Mouse (Mus musculus) midbrain, embryonic 15.5 days (tissue): ENCODE data around the gene Ptprk. TPM values are rescaled to one million over a fixed set of nuclear protein-coding genes. Genes with fewer than 3 reads are reported as not detected.
A peak's percentile ranks its signal among the peaks of the same experiment; 100 is the strongest.

ENCODE experiments used
- ATAC-seq: fragments of 200-750 bp; cut with Nextera tagmentation; replicated peaks from 2 replicates; pipeline ENCODE4 v1.8.0; 2017; ENCODE audit warnings: moderate TSS enrichment
- H3K27ac ChIP-seq: fragments of 300-500 bp; sonication (generic); 2 replicates; pipeline ENCODE4 v1.5.1; 2015; ENCODE audit warnings: mild to moderate bottlenecking, inconsistent platforms
- H3K27me3 ChIP-seq: fragments of 300-500 bp; sonication (generic); replicated peaks from 2 replicates; pipeline ENCODE4 v1.6.1; 2015; ENCODE audit warnings: inconsistent platforms
- H3K36me3 ChIP-seq: fragments of 300-500 bp; sonication (generic); replicated peaks from 2 replicates; pipeline ENCODE4 v1.6.1; 2015; ENCODE audit warnings: inconsistent platforms
- H3K4me1 ChIP-seq: fragments of 300-500 bp; sonication (generic); 2 replicates; pipeline ENCODE4 v1.6.1; 2015; ENCODE audit warnings: inconsistent platforms
- H3K4me2 ChIP-seq: fragments of 300-500 bp; sonication (generic); 2 replicates; pipeline ENCODE4 v1.6.1; 2015; ENCODE audit warnings: inconsistent platforms, mild to moderate bottlenecking, moderate library complexity
- H3K4me3 ChIP-seq: fragments of 300-500 bp; sonication (generic); 2 replicates; pipeline ENCODE4 v1.5.1; 2015; ENCODE audit warnings: mild to moderate bottlenecking, inconsistent platforms
- H3K9ac ChIP-seq: fragments of 300-500 bp; sonication (generic); 2 replicates; pipeline ENCODE4 v1.6.1; 2015; ENCODE audit warnings: mild to moderate bottlenecking, inconsistent platforms
- H3K9me3 ChIP-seq: fragments of 300-500 bp; sonication (generic); 2 replicates; pipeline ENCODE4 v1.6.1; 2016; ENCODE audit warnings: inconsistent platforms
- WGBS: fragments of 180-500 bp; shearing (Covaris S2); methylation state at CpG from one replicate; pipeline ENCODE4 v1.1.7; 2015; ENCODE audit warnings: mixed read lengths; 5-methylcytosine and 5-hydroxymethylcytosine counted together
- polyA plus RNA-seq: library from polyadenylated mRNA; unstranded; fragments of >200 nt; fragmentation: Nextera tagmentation; extraction: Ambion mirVana; gene quantifications from 2 replicates; pipeline ENCODE4 v1.2.1, GENCODE M21; 2015

Ptprk gene
- polyA plus RNA-seq, 1 experiment from 2014 or later: 33.3 TPM

- ATAC-seq: no peak
- Histone ChIP-seq H3K4me2 (no peak overlapping the region), H3K27ac (no peak overlapping the region), H3K27me3 (no peaks in the 10 kb centered on the region), H3K9me3 (no peaks in the 10 kb centered on the region), H3K4me3 (no peak overlapping the region), H3K36me3 (no peaks in the 10 kb centered on the region), H3K9ac (no peak overlapping the region), H3K4me1 (no peaks in the 10 kb centered on the region)
- 96% methylated on average over 4 of the region's 4 CpGs for WGBS
Measured at GRCm38 (mm10) chr10:28123881-28124280, 49.3 kb downstream of the Ptprk start.

GRCm38 (mm10) chr10:28128011-28128410, 53.4 kb downstream of the Ptprk start:
- Histone ChIP-seq H3K4me1 (no peaks in the 10 kb centered on the region), H3K9ac (no peak overlapping the region), H3K27ac (no peak overlapping the region), H3K36me3 (no peaks in the 10 kb centered on the region), H3K27me3 (no peaks in the 10 kb centered on the region), H3K4me3 (no peak overlapping the region), H3K4me2 (no peak overlapping the region), H3K9me3 (no peaks in the 10 kb centered on the region)
- WGBS: 86% methylated on average over 5 of the region's 5 CpGs
- ATAC-seq: no peak

GRCm38 (mm10) chr10:28128450-28128849, 53.8 kb downstream of the Ptprk start:
- no peaks in the 10 kb centered on the region for H3K4me1 ChIP-seq
- H3K4me2 ChIP-seq: no peak overlapping the region
- ATAC-seq: no peak
- H3K4me3 ChIP-seq: no peak overlapping the region
- H3K36me3 ChIP-seq: no peaks in the 10 kb centered on the region
- H3K9me3 ChIP-seq: no peaks in the 10 kb centered on the region
- WGBS: 75% methylated on average over 4 of the region's 4 CpGs
- no peak overlapping the region for H3K9ac ChIP-seq
- no peak overlapping the region for H3K27ac ChIP-seq
- H3K27me3 ChIP-seq: no peaks in the 10 kb centered on the region

GRCm38 (mm10) chr10:28130422-28130821, 55.8 kb downstream of the Ptprk start:
- no peaks in the 10 kb centered on the region for H3K27me3 ChIP-seq
- H3K4me3 ChIP-seq: no peak overlapping the region
- H3K4me1 ChIP-seq: no peaks in the 10 kb centered on the region
- H3K36me3 ChIP-seq: no peaks in the 10 kb centered on the region
- H3K9me3 ChIP-seq: no peaks in the 10 kb centered on the region
- H3K4me2 ChIP-seq: no peak overlapping the region
- H3K9ac ChIP-seq: no peak overlapping the region
- whole genome bisulfite sequencing: 87% methylated on average over 9 of the region's 9 CpGs
- no peak overlapping the region for H3K27ac ChIP-seq
- no peak for ATAC-seq

- no peak for ATAC-seq
- Histone ChIP-seq H3K4me3 (no peak overlapping the region), H3K27me3 (no peaks in the 10 kb centered on the region), H3K9me3 (no peaks in the 10 kb centered on the region), H3K36me3 (no peaks in the 10 kb centered on the region), H3K27ac (no peak overlapping the region), H3K9ac (no peak overlapping the region), H3K4me2 (no peak overlapping the region), H3K4me1 (no peaks in the 10 kb centered on the region)
- WGBS: 89% methylated on average over 4 of the region's 4 CpGs
Measured at GRCm38 (mm10) chr10:28133770-28134169, 59.1 kb downstream of the Ptprk start.

- peak; percentile 50; the same call in 1 of the 2 replicates for ATAC-seq
- H3K36me3 ChIP-seq: no peaks in the 10 kb centered on the region
- no peaks in the 10 kb centered on the region for H3K9me3 ChIP-seq
- H3K27ac ChIP-seq: no peak overlapping the region
- no peak overlapping the region for H3K9ac ChIP-seq
- 60% methylated on average over 4 of the region's 4 CpGs for WGBS
- H3K27me3 ChIP-seq: no peaks in the 10 kb centered on the region
- no peak overlapping the region for H3K4me3 ChIP-seq
- H3K4me1 ChIP-seq: no peaks in the 10 kb centered on the region
- no peak overlapping the region for H3K4me2 ChIP-seq
Measured at GRCm38 (mm10) chr10:28138399-28138798, 63.8 kb downstream of the Ptprk start.

GRCm38 (mm10) chr10:28144459-28144858, 69.8 kb downstream of the Ptprk start:
- Histone ChIP-seq H3K9ac (no peak overlapping the region), H3K4me1 (0 out of 2 replicates have a peak, but pooled peaks cover 3% of the 10 kb centered on the region), H3K9me3 (no peaks in the 10 kb centered on the region), H3K27ac (no peak overlapping the region), H3K4me2 (no peak overlapping the region), H3K36me3 (no peaks in the 10 kb centered on the region), H3K27me3 (no peaks in the 10 kb centered on the region), H3K4me3 (no peak overlapping the region)
- 29% methylated on average over 1 of the region's 1 CpGs for WGBS
- 0 out of 2 replicates have a peak, but pooled peaks have one; percentile 60 for ATAC-seq

- Histone ChIP-seq H3K4me3 (no peak overlapping the region), H3K36me3 (no peaks in the 10 kb centered on the region), H3K27me3 (no peaks in the 10 kb centered on the region), H3K9me3 (no peaks in the 10 kb centered on the region), H3K4me2 (no peak overlapping the region), H3K4me1 (0 out of 2 replicates have a peak, but pooled peaks cover 3% of the 10 kb centered on the region), H3K9ac (no peak overlapping the region), H3K27ac (no peak overlapping the region)
- no peak for ATAC-seq
- WGBS: 61% methylated on average over 5 of the region's 5 CpGs
Measured at GRCm38 (mm10) chr10:28145326-28145725, 70.7 kb downstream of the Ptprk start.

- Histone ChIP-seq H3K9me3 (no peaks in the 10 kb centered on the region), H3K4me3 (no peak overlapping the region), H3K36me3 (no peaks in the 10 kb centered on the region), H3K9ac (no peak overlapping the region), H3K27me3 (no peaks in the 10 kb centered on the region), H3K4me1 (peaks cover 8% of the 10 kb centered on the region; the same call in 1 of the 2 replicates), H3K4me2 (0 out of 2 replicates have a peak overlapping the region, but pooled peaks have one; percentile 9), H3K27ac (0 out of 2 replicates have a peak overlapping the region, but pooled peaks have one; percentile 15)
- 62% methylated on average over 20 of the region's 20 CpGs for WGBS
- peak; percentile 80 for ATAC-seq
Measured at GRCm38 (mm10) chr10:28155688-28156685, 81.4 kb downstream of the Ptprk start.

- H3K9ac ChIP-seq: no peak overlapping the region
- 90% methylated on average over 4 of the region's 4 CpGs for WGBS
- H3K36me3 ChIP-seq: no peaks in the 10 kb centered on the region
- no peak overlapping the region for H3K27ac ChIP-seq
- peaks cover 8% of the 10 kb centered on the region; the same call in 1 of the 2 replicates for H3K4me1 ChIP-seq
- no peaks in the 10 kb centered on the region for H3K9me3 ChIP-seq
- no peak overlapping the region for H3K4me2 ChIP-seq
- no peak for ATAC-seq
- no peak overlapping the region for H3K4me3 ChIP-seq
- H3K27me3 ChIP-seq: no peaks in the 10 kb centered on the region
Measured at GRCm38 (mm10) chr10:28159716-28160115, 85.1 kb downstream of the Ptprk start.

GRCm38 (mm10) chr10:28161306-28161705, 86.7 kb downstream of the Ptprk start:
- Histone ChIP-seq H3K9me3 (no peaks in the 10 kb centered on the region), H3K4me3 (no peak overlapping the region), H3K27ac (no peak overlapping the region), H3K4me1 (no peaks in the 10 kb centered on the region), H3K9ac (no peak overlapping the region), H3K27me3 (no peaks in the 10 kb centered on the region), H3K4me2 (no peak overlapping the region), H3K36me3 (no peaks in the 10 kb centered on the region)
- no peak for ATAC-seq

GRCm38 (mm10) chr10:28164250-28164649, 89.6 kb downstream of the Ptprk start:
- no peaks in the 10 kb centered on the region for H3K4me1 ChIP-seq
- H3K36me3 ChIP-seq: no peaks in the 10 kb centered on the region
- H3K9ac ChIP-seq: no peak overlapping the region
- H3K27me3 ChIP-seq: no peaks in the 10 kb centered on the region
- H3K4me3 ChIP-seq: no peak overlapping the region
- no peaks in the 10 kb centered on the region for H3K9me3 ChIP-seq
- no peak overlapping the region for H3K4me2 ChIP-seq
- ATAC-seq: no peak
- no peak overlapping the region for H3K27ac ChIP-seq

GRCm38 (mm10) chr10:28164746-28165145, 90.1 kb downstream of the Ptprk start:
- ATAC-seq: no peak
- no peaks in the 10 kb centered on the region for H3K9me3 ChIP-seq
- H3K36me3 ChIP-seq: no peaks in the 10 kb centered on the region

More at GRCm38 (mm10) chr10:28164746-28165145, 90.1 kb downstream of the Ptprk start:
- H3K4me3 ChIP-seq: no peak overlapping the region
- no peak overlapping the region for H3K4me2 ChIP-seq
- H3K27me3 ChIP-seq: no peaks in the 10 kb centered on the region
- no peak overlapping the region for H3K27ac ChIP-seq
- H3K9ac ChIP-seq: no peak overlapping the region
- no peaks in the 10 kb centered on the region for H3K4me1 ChIP-seq
